Mouse (Mus musculus): ENCODE results near the gene Unc13a. TPM values are rescaled to one million over a fixed set of nuclear protein-coding genes. Genes with fewer than 3 reads are reported as not detected.

Gene Unc13a
- total RNA-seq, 2 experiments from 2014 or later = 0.11 TPM; not detected in 1

DNA sequence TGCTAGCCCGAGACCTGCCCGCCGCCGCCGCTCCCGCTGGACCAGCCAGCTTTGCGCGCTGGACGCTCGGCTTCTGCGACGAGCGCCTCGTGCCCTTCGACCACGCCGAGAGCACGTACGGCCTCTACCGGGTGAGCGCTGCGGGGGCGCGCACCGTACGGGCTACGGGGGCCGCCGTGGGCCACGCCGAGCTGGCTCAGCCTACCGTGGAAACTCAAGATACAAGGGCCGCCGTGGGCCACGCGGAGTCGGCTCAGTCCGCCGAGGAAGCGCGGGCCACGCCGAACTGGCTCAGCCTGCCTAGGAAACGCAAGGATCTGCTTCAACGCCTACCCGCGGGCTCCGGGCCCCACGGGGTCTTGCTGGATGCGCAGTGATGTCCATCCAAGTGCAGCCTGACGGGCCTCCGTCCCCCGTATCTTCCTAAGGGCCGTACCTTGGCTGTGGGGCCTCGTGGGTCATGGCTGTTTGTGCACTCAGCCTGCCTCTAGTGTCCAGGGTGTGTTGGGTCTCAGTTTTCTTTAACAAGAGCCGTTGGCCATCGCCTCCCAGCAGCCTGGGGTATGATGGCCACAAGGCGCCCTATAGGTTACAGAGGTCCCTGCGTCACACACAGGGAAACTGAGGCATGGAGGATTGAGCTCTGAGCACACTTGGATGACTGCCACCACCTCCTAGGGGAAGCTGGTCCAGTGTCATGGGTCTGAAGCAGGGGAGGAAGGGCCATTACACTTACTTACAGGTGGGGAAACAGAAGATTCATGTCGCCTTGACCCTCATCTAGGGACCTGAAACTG is 79.0 kb downstream of the Unc13a start:
- peak; percentile 19; the same call in 1 of the 2 replicates for ATAC-seq (ENCODE audit: poor library complexity, severe bottlenecking)

- ATAC-seq (ENCODE audit: poor library complexity, severe bottlenecking) = peak; percentile 71
These were observed 79.8 kb downstream of the Unc13a start, which contains the start of gene Pgls for GRCm38 (mm10) chr8:71591471-71592373. TSS of gene Pgls (plus strand) at chr8:71592176.

DNA sequence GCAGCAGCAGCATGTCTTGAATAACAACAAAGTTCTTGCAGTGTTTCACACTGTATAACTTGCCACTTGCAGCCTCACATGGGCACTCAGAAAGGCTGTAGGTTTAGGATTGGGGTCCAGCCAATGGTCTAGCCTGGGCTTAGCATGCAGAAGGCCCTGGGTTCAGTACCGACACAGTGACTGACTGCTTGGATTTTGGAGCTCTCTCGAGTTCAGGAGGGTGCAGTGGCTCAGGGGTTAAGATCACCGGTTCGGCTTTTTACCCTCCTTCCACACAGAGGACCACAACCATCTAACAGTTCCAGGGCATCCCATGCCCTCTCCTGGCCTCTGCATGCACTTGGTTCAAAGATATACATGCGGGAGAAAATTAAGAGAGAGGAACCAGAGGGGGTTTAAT is 80.5 kb downstream of the Unc13a start:
- ATAC-seq (ENCODE audit: poor library complexity, severe bottlenecking) = no peak

- no peak for ATAC-seq (ENCODE audit: poor library complexity, severe bottlenecking)
These were observed 82.8 kb downstream of the Unc13a start for GRCm38 (mm10) chr8:71588762-71589161.

GRCm38 (mm10) chr8:71586891-71587290 is 84.7 kb downstream of the Unc13a start:
- peak; percentile 50 for ATAC-seq (ENCODE audit: poor library complexity, severe bottlenecking)

GRCm38 (mm10) chr8:71580201-71580600 is 91.4 kb downstream of the Unc13a start:
- ATAC-seq (ENCODE audit: poor library complexity, severe bottlenecking) = no peak

DNA sequence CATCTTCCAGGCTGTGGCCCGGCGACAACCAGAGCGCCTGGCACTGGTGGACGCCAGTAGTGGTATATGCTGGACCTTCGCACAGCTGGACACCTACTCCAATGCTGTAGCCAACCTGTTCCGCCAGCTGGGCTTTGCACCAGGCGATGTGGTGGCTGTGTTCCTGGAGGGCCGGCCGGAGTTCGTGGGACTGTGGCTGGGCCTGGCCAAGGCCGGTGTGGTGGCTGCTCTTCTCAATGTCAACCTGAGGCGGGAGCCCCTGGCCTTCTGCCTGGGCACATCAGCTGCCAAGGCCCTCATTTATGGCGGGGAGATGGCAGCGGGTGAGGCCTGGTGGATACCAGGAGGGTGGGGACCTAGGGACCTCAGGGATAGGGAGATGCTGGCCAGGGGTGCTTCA is 92.1 kb downstream of the Unc13a start:
- ATAC-seq (ENCODE audit: poor library complexity, severe bottlenecking) = no peak

DNA sequence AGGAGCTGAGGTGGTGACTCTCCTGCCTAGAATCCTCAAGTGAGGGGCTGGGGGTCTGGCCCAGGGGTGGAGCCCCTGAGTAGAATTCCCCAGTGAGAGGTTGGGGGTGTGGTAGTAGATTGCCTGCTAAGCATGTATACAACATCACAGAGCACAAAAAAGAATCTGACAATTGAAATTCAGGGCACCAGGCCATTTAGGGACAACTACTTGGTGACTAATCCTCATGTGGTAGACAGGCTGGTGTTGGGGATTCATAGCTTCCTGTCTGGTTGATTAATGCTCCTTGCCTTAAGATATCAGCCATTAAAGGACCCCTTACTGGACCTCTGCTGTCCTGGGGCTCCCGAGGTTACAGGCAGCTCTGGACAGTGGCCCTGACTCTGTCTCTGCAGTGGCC is 92.5 kb downstream of the Unc13a start:
- no peak for ATAC-seq (ENCODE audit: poor library complexity, severe bottlenecking)

DNA sequence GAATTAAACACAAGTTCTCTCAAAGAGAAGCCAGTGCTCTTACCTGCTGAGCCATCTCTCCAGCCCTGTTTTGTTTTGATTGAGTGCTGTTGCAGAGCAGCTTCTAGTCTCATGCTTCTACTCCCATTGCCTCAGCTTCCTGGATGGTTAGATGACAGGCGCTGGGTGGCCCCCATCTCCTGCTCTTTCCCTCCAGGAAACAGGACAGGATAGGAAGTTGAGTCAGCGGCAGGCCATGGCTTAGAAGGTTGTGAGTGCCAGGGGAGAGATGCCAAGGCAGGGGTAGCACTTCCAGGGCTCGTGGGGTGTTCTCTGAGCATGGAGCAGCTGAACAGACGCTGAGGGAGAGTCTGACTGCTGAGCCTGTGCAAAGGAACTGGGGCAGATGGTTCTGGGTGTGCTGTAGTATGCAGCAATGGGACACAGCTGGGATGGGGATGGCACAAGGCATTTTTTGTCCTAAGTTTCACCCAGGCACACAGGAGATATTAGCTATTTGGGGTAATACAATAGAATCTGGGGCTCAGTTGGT is 93.6 kb downstream of the Unc13a start:
- no peak for ATAC-seq (ENCODE audit: poor library complexity, severe bottlenecking)

DNA sequence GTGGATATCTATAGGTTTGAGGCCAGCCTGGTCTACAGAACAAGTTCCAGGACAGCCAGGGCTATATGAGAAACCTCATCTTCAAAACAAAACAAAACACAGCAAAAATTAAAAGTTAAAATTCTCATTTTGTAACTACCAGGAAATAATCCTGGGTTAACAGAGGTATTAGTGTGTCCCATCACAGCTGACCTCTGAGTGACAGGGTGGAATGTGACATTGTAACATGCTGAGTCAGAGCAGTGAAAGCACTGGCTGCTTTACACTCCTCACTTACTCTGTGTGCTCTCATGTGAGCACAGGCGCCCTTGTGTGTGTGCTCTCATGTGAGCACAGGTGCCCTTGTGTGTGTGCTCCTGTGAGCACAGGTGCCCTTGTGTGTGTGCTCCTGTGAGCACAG is 96.5 kb downstream of the Unc13a start:
- ATAC-seq (ENCODE audit: poor library complexity, severe bottlenecking) = no peak

DNA sequence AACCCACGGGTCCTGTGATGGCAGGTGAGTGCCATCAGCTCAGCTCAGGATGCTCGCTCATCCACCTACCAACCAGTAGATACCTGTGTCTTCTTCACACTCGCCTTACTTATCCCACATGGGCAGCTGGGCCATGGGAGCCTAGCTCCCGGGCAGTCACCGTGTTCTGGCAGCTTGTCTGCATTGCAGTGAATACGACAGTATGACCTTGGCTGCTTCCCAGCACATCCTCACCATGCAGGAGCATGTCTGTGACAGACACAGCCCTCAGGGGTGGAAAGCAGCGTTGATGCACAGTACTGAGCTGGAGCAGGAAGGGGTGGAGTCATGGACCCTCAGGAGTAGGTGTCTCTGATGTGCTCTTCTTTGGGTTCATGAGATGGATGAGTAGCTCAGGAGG is 97.1 kb downstream of the Unc13a start:
- no peak for ATAC-seq (ENCODE audit: poor library complexity, severe bottlenecking)

Other genes starting within 250 kb of the Unc13a start
- 2.4 and 3.1 TPM in 2 replicates for gene Abhd8, start 208.1 kb downstream of the Unc13a start, total RNA-seq (2015)
- gene Abhd8, start 208.1 kb downstream of the Unc13a start, total RNA-seq (2017) = 5.8 and 7.4 TPM in 2 replicates
- 31.6 and 40.1 TPM in 2 replicates for gene Mrpl34, start 206.8 kb downstream of the Unc13a start, total RNA-seq (2015)
- gene Mrpl34, start 206.8 kb downstream of the Unc13a start, total RNA-seq (2017) = 33.5 and 36.1 TPM in 2 replicates
- 39.1 and 44.0 TPM in 2 replicates for gene Dda1, start 202.6 kb downstream of the Unc13a start, total RNA-seq (2015)
- gene Dda1, start 202.6 kb downstream of the Unc13a start, total RNA-seq (2017) = 14.2 and 26.3 TPM in 2 replicates
- 0.47 and 1.5 TPM in 2 replicates for gene Ano8, start 185.8 kb downstream of the Unc13a start, total RNA-seq (2015)
- gene Ano8, start 185.8 kb downstream of the Unc13a start, total RNA-seq (2017) = 3.0 and 4.2 TPM in 2 replicates
- gene Gtpbp3, start 183.7 kb downstream of the Unc13a start, total RNA-seq (2015) = 3.4 and 3.7 TPM in 2 replicates
- 12.1 and 14.2 TPM in 2 replicates for gene Gtpbp3, start 183.7 kb downstream of the Unc13a start, total RNA-seq (2017)
- gene Plvap, start 160.0 kb downstream of the Unc13a start, total RNA-seq (2015) = 0.11 and 0.25 TPM in 2 replicates
- gene Plvap, start 160.0 kb downstream of the Unc13a start, total RNA-seq (2017) = 0.22 and 0.28 TPM in 2 replicates
- gene Ccdc194, start 146.0 kb downstream of the Unc13a start, total RNA-seq (2015) = not detected in 2 replicates
- gene Ccdc194, start 146.0 kb downstream of the Unc13a start, total RNA-seq (2017) = not detected in 2 replicates
- gene Bst2, start 134.3 kb downstream of the Unc13a start, total RNA-seq (2015) = 19.6 and 23.1 TPM in 2 replicates
- gene Bst2, start 134.3 kb downstream of the Unc13a start, total RNA-seq (2017) = 91.4 and 111 TPM in 2 replicates
- 47.1 and 48.5 TPM in 2 replicates for gene Mvb12a, start 128.8 kb downstream of the Unc13a start, total RNA-seq (2015)
- 42.8 and 68.8 TPM in 2 replicates for gene Mvb12a, start 128.8 kb downstream of the Unc13a start, total RNA-seq (2017)
- 1.7 and 1.8 TPM in 2 replicates for gene Tmem221, start 112.9 kb downstream of the Unc13a start, total RNA-seq (2015)
- 0.57 and 0.99 TPM in 2 replicates for gene Tmem221, start 112.9 kb downstream of the Unc13a start, total RNA-seq (2017)
- not detected in 2 replicates for gene Nxnl1, start 105.2 kb downstream of the Unc13a start, total RNA-seq (2015)
- gene Nxnl1, start 105.2 kb downstream of the Unc13a start, total RNA-seq (2017) = 0.11 TPM in 1 of 2 replicates, not detected in the other
- 1.5 and 2.0 TPM in 2 replicates for gene Slc27a1, start 102.9 kb downstream of the Unc13a start, total RNA-seq (2015)
- gene Slc27a1, start 102.9 kb downstream of the Unc13a start, total RNA-seq (2017) = 2.8 and 3.9 TPM in 2 replicates
- 65.1 and 73.6 TPM in 2 replicates for gene Pgls, start 79.6 kb downstream of the Unc13a start, total RNA-seq (2015)
- 50.5 and 78.3 TPM in 2 replicates for gene Pgls, start 79.6 kb downstream of the Unc13a start, total RNA-seq (2017)
- gene Fam129c, start 74.1 kb downstream of the Unc13a start, total RNA-seq (2015) = 4.6 and 4.8 TPM in 2 replicates
- 3.6 and 8.6 TPM in 2 replicates for gene Fam129c, start 74.1 kb downstream of the Unc13a start, total RNA-seq (2017)
- 46.8 and 51.2 TPM in 2 replicates for gene Colgalt1, start 60.8 kb downstream of the Unc13a start, total RNA-seq (2015)
- gene Colgalt1, start 60.8 kb downstream of the Unc13a start, total RNA-seq (2017) = 54.8 and 56.8 TPM in 2 replicates
- 4.8 and 5.0 TPM in 2 replicates for gene Jak3, start 4.5 kb upstream of the Unc13a start, total RNA-seq (2015)
- gene Jak3, start 4.5 kb upstream of the Unc13a start, total RNA-seq (2017) = 2.6 and 5.2 TPM in 2 replicates
- gene Insl3, start 17.5 kb upstream of the Unc13a start, total RNA-seq (2015) = 2.9 and 4.2 TPM in 2 replicates
- 1.1 and 2.4 TPM in 2 replicates for gene Insl3, start 17.5 kb upstream of the Unc13a start, total RNA-seq (2017)
- 0.36 and 0.89 TPM in 2 replicates for gene B3gnt3, start 30.0 kb upstream of the Unc13a start, total RNA-seq (2015)
- gene B3gnt3, start 30.0 kb upstream of the Unc13a start, total RNA-seq (2017) = 0.18 TPM in 1 of 2 replicates, not detected in the other
- 28.4 and 30.9 TPM in 2 replicates for gene Fcho1, start 54.0 kb upstream of the Unc13a start, total RNA-seq (2015)
- 39.6 and 41.2 TPM in 2 replicates for gene Fcho1, start 54.0 kb upstream of the Unc13a start, total RNA-seq (2017)
- gene Zfp709, start 210.3 kb upstream of the Unc13a start, total RNA-seq (2015) = 9.7 and 12.4 TPM in 2 replicates
- gene Zfp709, start 210.3 kb upstream of the Unc13a start, total RNA-seq (2017) = 11.7 and 17.1 TPM in 2 replicates
- 2.9 and 4.6 TPM in 2 replicates for gene Zfp882, start 236.9 kb upstream of the Unc13a start, total RNA-seq (2015)
- 2.1 and 5.1 TPM in 2 replicates for gene Zfp882, start 236.9 kb upstream of the Unc13a start, total RNA-seq (2017)
- 17.7 and 22.3 TPM in 2 replicates for gene Zfp617, start 236.9 kb upstream of the Unc13a start, total RNA-seq (2015)
- 14.8 and 16.0 TPM in 2 replicates for gene Zfp617, start 236.9 kb upstream of the Unc13a start, total RNA-seq (2017)